Mouse (Mus musculus) testis, postnatal 14 days (tissue): ENCODE measurements around the gene Foxp1.

ENCODE experiments used
- DNase-seq: peaks from one replicate; pipeline ENCODE4 v3.0.0; 2021; ENCODE audit warnings: low spot score

Foxp1 gene

DNA sequence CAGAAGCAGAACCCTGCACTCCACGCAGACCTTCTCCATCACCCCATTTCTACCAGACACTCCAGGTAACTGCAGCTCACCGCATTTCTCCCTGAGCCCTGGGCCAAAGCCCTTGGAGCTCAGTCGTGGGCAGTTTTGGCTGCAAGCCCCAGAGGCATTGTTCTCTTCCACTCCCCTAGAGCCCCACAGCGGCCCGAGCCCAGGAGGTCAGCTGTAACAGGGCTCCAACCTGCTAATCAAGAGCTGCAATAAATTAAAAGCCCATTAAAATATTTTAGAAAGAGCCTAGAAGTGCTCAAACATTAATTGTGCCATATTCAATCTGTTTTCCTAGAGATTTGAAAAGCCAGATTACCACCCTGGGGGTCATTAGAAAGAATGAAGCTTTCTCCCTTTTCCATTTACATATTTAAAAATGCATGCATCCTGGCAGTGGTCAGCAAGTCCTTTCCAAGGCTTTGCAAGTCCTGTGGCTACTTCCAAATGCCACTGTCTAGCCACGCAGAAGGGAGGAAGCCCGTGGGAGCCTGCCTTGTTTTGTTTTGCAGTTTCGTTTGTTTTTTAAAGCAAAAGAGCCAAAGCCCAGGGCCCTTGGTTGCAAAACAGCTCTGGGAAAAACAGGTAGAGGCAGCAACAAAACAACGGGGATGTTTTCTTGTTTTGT is 83.2 kb downstream of the Foxp1 start:
- no peak for DNase-seq

DNA sequence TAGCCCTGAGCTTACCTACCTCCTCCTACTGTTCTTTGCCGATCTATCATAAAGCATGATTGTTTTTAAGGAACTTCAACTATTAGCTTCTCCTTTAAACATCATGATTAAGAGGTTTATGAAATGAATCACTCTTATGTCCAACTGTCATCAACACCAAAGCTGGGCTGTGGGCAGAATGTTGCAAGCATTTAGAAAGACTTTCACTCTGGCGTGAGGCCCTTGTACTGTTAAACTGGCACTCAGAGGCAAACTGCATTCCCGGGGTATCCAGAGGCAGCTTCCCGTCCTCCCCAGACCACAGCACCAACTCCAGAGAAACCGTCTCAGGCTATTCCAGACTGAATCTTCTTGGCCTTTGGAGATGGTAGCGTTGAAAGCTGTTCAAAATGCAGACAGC is 86.2 kb downstream of the Foxp1 start:
- DNase-seq: no peak

DNA sequence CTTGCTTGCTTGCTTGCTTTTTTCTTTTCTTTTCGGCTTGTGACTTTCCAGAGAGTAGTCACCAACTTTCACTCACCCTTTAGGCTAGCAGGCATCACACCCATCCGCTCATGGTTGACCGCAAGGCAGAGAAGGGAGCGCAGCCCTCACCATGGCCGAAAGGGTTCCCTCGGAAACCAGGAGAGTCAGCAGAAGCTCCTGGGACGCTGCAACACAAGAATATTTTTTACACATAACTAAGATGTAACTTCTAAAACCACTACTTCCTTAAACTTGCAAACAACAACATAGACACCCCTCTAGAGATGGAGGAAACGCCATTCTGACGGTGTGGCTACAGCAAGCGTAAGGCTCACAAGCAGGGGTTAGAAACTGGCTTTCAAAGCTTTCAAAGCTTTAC is 87.4 kb downstream of the Foxp1 start:
- DNase-seq: no peak

DNA sequence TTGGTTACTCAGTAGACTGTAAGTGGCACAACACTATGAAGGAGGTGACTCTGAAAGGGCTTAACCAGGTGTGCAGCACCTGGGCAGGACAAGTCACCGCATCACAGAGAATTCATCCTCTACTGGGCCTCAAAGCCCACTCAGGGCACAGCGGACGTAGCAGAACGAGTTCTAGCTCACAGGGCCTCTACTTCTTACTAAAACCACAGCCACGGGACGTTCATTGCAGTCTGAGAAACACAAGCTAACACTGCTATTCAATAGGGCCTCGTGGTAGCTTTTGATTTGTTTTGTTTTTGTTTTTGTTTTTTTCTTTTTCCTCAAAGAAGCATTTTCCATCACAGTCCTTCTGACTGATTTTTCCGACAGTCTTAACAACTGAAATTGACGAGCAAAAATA is 89.5 kb downstream of the Foxp1 start:
- no peak for DNase-seq

DNA sequence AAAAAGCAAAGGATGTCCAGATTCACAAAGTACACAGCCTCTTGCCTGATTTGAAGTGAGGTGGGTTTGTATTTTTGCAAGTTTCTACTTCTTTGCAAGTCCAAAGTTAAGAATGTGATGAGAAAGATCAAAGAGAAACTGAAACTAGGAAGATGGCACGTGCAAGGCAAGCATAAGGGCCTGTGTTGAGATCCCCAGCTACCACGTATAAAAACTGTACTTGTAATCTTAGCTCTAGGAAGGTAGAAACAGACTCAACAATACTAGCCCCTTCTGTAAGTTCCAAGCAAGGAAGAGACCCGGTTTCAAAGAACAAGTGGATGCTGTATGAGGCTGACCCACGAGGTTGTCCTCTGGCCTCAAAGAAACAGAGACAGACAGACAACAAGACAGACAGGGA is 90.6 kb downstream of the Foxp1 start:
- DNase-seq: no peak

DNA sequence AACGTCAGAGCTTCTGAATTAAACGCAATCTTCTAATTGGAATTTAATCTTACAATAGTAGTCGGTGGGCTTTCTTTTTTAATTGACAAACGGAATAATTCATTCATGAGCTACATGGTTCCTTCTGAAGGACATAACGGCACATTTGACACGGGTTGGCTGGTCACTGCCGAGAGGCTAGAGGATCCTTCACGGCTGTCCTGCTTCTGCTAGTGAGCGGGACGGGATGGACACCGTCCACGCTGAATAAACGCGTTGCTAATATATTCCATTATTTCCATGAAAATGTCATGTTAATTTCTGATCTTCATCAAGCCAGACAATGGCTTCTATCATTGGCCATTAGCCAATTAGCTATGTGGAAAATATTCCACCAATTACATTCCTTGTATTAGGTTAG is 92.0 kb downstream of the Foxp1 start:
- no peak for DNase-seq

DNA sequence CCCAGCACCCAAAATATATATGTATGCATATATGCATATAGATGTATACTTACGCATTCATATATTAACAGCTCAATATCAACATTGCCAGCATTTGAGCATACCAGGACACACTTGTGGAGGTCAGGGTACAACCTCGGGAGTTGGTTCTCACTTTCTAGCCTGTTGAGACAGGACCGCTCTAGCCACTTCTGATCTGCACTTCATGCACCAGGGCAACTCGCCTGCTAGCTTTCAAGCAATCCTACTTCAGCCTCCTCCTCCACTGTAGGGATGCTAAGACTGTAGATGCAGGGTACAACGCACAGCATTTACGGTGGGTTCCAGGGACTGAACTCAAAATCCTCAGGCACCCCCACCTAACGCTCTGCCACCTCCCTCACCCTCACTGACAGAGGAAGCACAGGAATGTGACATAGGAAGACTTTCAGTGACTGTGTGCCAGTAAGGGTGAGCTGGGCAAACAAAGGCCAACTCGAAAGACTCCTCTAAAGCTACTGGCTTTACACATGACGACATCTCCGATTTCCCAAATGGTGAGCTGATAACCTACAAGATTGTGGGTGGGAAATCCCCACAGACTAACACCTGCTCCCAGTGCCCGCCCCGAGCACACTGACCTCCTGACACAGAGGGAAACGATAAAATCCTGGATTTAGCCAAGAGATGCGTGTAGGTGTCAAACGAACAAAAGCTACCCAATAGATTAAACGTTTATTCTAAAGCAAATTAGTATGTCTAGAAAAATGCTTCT is 93.0 kb downstream of the Foxp1 start:
- DNase-seq: no peak

DNA sequence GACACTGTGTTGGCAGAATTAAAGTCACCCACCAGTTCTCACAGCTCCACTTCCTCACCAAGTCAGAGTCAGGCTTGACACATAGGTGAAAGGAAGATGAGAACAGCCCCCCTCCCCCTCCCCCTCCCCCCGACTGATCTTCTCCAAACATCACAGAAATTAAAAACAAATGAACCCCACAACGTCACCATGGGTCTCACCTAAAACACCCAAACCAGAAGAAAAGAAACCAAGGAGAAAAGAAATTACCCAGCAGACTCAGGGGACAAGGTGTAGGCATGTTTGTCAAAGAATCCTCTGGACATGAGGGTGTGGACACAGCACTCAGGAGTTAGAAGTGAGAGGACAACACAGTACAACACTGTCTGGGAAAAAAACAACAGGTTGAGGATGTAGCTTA is 93.6 kb downstream of the Foxp1 start:
- no peak for DNase-seq

DNA sequence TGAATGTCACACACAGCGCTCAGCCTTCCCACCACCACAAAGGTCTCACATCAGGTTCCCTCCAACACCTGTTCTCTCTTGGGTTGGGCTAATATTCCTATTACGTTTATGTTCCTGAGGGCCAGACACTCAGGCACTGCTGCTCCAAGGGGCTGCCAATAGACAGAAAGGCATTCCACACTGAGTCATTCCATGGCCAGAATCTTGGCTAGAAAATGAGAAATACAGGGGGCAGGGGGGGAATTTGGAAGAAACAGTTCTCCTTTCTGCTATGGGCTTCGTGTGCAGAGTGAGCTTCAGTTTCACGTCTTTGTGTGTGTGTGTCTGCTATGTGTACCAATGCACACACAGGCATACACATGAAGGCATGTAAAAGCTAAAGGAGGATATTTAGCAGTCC is 95.2 kb downstream of the Foxp1 start:
- DNase-seq: no peak

DNA sequence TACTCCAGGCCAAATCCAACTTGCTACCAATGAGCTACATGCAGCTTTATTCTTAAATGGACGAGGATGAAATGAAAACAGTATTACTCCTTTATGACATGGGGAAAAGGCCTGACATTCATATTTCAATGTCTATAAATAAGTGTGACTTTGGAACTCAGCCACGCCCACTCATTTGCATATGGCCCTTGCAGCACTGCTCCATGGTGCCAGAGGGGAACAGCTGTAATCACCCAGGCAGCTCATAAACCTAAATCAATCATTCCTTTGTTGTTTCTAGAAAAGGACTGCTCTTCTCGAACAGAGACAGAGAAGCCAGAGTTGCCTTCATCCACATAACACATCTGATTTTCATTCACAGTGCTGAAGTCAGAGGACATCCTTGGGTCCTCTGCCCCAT is 97.5 kb downstream of the Foxp1 start:
- no peak for DNase-seq

DNA sequence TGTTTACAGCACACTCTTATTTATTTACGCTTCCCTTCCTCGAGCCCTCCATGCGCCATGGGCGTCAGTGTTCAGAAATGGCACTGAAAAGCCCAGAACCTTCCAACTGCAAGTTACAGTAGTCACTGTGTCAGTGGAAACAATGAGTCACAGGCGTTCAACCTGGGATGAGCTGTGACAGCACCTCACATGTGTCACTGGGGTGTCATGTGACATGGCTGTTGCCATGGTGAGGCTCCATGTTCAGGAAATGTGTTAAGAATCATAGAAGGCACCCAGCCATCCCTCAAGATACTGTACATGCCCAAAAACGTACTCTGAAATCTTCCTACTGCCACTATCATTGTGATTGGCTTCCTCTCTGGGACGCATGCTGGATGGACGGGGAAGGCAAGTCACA is 101.9 kb downstream of the Foxp1 start:
- DNase-seq: no peak

DNA sequence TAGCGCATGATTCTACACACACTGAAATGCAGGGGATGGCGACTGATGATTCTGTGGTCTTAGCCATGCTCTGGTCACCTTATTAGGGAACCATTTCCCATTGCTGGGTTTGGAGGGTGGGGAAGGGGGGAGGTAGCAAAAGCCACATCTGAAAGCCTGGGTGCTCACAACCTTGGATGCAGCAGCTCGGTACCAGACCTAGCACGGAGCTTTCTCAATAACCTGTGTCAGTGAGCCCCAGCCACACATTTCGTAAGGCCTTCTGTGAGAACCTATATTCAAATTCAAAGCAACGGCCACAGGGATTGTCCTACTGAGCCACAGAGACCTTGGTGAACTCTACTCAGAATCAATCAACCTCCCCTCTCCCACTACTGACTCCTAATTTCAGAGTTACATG is 109.9 kb downstream of the Foxp1 start:
- no peak for DNase-seq

DNA sequence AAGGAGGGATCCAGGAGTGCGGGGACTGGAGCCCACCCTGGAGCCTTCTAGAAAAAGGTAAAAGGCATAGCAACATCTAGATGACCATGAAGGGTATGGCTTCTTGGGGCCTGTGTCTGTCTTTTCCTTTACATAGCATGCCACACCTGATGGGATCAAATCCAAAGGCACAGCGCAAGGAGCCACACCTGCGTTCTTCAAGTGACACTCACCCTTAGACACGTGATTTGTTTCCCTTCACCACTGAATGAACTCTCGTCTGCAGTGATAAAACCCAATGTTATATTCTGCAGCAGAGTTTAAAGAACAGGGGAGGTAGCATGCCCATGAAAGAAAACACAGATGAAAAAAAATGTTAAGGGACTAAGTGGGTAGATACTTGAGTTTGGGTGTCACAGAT is 112.9 kb downstream of the Foxp1 start:
- DNase-seq: no peak

DNA sequence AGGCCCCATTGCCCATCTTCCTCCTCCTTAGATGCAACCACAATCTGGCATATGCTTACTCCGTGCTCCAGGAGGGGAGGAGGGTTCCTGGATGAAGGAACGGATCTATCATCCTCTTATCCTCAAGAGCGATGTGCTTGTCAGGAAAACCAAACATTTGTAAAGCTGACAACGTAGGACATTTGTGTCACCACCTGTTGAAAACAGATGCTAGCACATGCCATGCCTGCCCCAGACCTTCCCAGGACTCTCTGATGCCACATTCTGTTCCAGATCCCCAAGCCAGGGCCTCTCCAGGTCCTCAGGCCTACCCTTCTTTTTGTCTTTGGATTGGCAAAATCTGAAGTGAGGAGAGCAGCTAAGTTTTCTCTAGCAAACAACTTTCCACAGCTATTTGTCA is 113.6 kb downstream of the Foxp1 start:
- no peak for DNase-seq

DNA sequence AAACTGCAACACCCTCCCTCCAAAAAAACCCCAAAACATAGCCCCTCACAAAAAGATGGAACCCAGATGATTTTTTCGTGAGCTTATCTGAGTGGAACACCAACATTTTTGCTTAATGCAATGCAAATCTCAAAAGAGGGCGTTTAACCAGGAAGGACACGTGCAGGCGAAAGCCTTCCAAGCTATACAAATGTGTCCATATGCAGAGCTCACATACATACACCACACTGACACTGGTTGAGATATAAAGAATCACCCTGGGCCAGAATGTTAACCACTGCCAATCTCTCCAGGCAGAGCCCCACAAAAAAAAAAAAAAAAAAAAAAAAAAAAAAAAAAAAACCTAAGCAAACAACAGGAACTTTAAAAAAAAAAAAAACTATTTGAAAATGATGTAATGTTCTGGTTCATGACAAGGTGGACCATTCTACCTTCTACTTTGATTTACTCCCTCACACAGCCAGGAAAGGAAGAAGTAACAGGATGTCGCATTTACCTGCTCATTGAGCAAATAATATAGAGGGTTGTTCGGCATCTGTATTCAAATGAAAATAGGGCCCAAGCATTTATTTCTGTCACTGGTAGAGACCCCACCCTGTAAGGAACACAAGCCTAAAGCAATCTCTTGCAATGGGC is 118.6 kb downstream of the Foxp1 start:
- DNase-seq: no peak

DNA sequence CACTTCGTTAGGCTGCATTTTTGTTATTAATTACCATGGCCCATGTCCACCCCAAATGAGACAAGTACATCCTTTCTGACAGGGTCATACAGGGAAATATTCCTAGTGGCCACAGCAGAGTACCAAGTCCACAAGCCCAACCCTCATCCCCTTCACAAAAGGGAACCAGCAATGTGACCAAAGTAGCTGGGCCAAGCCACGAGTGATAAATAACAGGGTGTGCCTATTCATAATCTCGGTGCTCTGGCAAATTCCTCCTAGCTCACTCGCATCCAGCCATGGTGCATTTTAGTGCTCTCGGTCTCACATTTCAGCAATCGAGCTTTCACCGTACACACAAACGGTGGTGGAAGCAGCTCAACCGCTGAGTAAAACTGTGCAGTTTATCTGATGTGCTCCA is 119.6 kb downstream of the Foxp1 start:
- no peak for DNase-seq

DNA sequence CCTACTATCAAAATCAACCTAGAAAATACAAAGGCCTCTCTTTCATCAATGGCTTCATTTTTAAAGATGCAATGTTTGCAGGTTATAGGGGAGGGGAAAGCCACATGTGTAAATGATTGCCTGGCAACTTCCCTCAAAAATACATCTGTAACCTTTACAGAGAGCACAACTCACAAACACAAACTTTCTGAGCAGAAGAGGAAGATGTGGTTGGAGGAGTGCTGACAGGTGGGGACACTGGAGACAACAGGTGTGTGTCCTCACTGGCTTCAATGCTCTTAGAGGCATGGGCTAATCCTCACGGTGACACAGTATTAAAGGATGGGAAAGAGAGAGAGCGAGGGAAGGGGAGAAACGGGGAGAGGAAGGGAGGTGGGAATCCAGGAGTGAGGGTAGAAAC is 120.2 kb downstream of the Foxp1 start:
- no peak for DNase-seq

DNA sequence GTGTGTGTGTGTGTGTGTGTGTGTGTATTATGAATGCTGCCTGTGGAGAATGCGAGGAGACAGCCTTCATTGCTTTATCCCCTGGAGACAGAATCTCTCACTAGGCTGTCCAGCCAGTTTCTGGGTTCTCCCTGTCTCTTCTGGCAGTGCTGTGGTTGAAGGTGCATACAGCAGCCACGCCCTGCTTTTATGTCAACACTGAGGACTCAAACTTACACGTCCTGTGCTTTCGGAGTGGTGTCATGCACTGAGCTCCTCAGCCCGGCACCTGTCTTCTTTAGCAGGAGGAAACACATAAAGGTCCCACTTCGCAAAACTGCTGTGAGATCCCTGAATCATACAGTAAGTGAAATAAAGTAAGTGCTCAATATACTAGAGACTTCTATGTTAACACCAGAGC is 120.7 kb downstream of the Foxp1 start:
- DNase-seq: no peak

DNA sequence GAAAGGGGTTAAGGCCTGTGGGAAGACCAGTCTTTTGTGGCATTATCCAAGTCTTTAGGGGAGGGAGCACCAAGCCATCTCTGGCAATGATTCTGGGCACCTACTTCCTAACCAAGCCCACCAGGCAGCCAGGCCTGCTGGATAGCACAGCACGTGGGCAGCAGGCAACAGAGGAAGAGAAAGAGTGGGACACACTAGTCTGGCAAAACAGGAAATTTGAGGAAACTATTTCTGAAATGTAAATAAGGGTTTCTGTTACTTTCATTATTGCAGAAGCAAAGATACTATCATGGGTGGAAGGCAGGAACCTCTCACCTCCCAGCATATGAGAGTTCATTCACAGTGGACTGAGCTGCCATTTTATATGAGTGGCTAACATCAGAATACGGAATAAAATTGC is 121.3 kb downstream of the Foxp1 start:
- DNase-seq: no peak

DNA sequence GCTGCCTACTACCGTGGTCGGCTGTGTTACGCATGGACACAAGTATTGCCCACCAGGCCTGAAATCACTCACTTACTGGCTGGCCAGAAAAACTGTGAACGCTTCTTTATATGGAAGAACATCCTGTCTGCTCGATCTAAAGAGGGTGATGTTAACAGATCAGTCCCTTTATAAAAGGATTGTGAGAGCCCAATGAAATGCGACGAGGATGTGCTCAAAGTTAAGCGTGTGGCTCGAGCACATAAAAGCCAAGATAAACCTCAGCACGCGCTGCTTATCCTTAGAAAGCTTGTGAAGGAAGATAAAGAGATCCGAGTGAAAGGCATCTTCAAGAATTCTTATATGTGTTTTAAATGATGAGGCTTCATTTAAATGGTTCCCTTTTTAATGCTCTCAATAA is 126.8 kb downstream of the Foxp1 start:
- no peak for DNase-seq

DNA sequence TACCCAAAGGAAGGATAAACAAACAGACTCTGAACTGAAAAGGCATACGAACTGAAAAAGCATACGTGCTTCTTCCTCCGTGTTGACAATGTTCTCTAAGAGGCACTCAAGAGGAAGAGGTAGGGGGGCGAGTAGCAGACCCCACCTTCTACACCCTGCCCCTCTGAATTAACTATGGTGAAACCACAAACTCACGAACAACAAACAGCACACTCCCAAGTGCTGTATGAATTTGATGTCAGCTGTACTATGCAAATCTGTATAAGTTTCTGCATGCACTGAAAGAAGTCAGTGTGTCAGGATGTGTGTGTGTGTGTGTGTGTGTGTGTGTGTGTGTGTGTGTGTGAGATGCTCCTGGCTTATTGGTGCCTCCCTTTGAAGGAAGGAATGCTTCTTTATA is 127.7 kb downstream of the Foxp1 start:
- DNase-seq: no peak

DNA sequence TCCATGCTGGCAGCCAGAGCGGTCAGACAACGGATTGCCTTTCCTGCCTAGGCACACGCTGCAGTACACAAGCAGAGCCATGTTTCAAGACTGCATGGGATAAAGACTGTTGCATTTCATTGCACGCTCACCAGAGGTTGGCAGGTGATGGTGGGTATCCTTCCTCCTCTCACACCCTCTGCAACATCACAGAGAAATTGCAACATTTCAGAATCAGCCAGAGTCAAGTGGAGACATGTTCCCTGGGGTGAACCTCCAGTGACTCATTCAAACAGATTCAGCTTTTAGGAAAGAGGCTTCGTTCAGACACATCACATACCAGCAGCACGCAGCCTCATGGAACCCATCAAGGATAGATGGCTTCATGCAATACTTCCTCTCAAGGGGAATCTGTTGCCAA is 130.0 kb downstream of the Foxp1 start:
- no peak for DNase-seq
